Mouse (Mus musculus): Measurements from ENCODE around the gene Ccm2l. TPM values are rescaled to one million over a fixed set of nuclear protein-coding genes. Genes with fewer than 3 reads are reported as not detected.

Ccm2l gene
- polyA plus RNA-seq, 1 experiment from 2014 or later = 3.3 TPM

Other genes starting within 250 kb of the Ccm2l start
- gene Bcl2l1, start 234.2 kb upstream of the Ccm2l start, polyA plus RNA-seq (2016; fragmentation: Nextera tagmentation; extraction: Ambion mirVana) = 149 and 153 TPM in 2 replicates
- gene Tpx2, start 218.0 kb upstream of the Ccm2l start, polyA plus RNA-seq (2016; fragmentation: Nextera tagmentation; extraction: Ambion mirVana) = 78.1 and 80.9 TPM in 2 replicates
- gene Mylk2, start 154.6 kb upstream of the Ccm2l start, polyA plus RNA-seq (2016; fragmentation: Nextera tagmentation; extraction: Ambion mirVana) = not detected in 2 replicates
- gene Foxs1, start 132.7 kb upstream of the Ccm2l start, polyA plus RNA-seq (2016; fragmentation: Nextera tagmentation; extraction: Ambion mirVana) = 2.0 and 2.4 TPM in 2 replicates
- gene Dusp15, start 114.3 kb upstream of the Ccm2l start, polyA plus RNA-seq (2016; fragmentation: Nextera tagmentation; extraction: Ambion mirVana) = 3.1 and 4.9 TPM in 2 replicates
- gene Ttll9, start 103.5 kb upstream of the Ccm2l start, polyA plus RNA-seq (2016; fragmentation: Nextera tagmentation; extraction: Ambion mirVana) = 1.8 and 2.6 TPM in 2 replicates
- 159 and 182 TPM in 2 replicates for gene Pdrg1, start 50.5 kb upstream of the Ccm2l start, polyA plus RNA-seq (2016; fragmentation: Nextera tagmentation; extraction: Ambion mirVana)
- gene Xkr7, start 34.1 kb upstream of the Ccm2l start, polyA plus RNA-seq (2016; fragmentation: Nextera tagmentation; extraction: Ambion mirVana) = 2.6 and 2.9 TPM in 2 replicates
- gene Hck, start 42.5 kb downstream of the Ccm2l start, polyA plus RNA-seq (2016; fragmentation: Nextera tagmentation; extraction: Ambion mirVana) = 2.5 and 2.6 TPM in 2 replicates
- gene Tm9sf4, start 95.3 kb downstream of the Ccm2l start, polyA plus RNA-seq (2016; fragmentation: Nextera tagmentation; extraction: Ambion mirVana) = 77.9 and 83.1 TPM in 2 replicates
- 11.0 and 12.5 TPM in 2 replicates for gene Tspyl3, start 159.5 kb downstream of the Ccm2l start, polyA plus RNA-seq (2016; fragmentation: Nextera tagmentation; extraction: Ambion mirVana)
- gene Plagl2, start 175.5 kb downstream of the Ccm2l start, polyA plus RNA-seq (2016; fragmentation: Nextera tagmentation; extraction: Ambion mirVana) = 11.8 and 16.6 TPM in 2 replicates
- gene Pofut1, start 175.6 kb downstream of the Ccm2l start, polyA plus RNA-seq (2016; fragmentation: Nextera tagmentation; extraction: Ambion mirVana) = 4.9 and 5.7 TPM in 2 replicates
- 12.6 and 14.4 TPM in 2 replicates for gene Kif3b, start 225.5 kb downstream of the Ccm2l start, polyA plus RNA-seq (2016; fragmentation: Nextera tagmentation; extraction: Ambion mirVana)

Data from neural tube, embryonic 12.5 days (tissue).